ENCODE assay signal across 16 mouse cellular contexts in the genomic region with DNA sequence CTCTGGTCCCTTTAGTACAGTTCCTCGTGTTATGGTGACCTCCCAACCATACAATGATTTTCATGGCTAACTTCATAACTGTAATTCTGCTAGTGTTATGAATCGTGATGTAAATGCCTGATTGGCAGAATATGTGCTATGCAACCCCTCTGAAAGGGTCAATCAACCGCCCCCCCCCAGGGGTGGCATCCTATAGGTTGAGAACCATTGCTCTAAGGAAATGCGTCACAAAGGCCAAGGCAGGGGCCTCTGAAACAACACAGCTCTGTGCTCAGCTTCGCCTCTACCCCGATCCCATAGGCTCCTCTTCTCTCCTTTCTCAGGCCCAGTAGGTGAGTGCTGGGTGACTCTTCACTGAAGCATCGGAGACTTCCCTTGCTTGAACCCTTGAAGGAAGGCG. TPM values are rescaled to one million over a fixed set of nuclear protein-coding genes. Genes with fewer than 3 reads are reported as not detected.
A peak's percentile ranks its signal among the peaks of the same experiment; 100 is the strongest.
DNase-seq lines count a peak whose midpoint lies in the region; ATAC-seq and TF ChIP-seq lines count a peak whose summit lies in the region.
"Had no signal": no experiment of that assay in that cellular context is flagged by ENCODE, and none has a peak within 500 bp of the region (broad histone marks: within the 10 kb centered on the region; RNA-seq: fewer than 3 reads in every experiment).

No protein-coding gene starts in this region.

- H3K27ac ChIP-seq in left cerebral cortex, adult 2 months, result peak overlapping the region; percentile 15; the same call in 1 of the 2 replicates
- H3K27ac ChIP-seq in brown adipose tissue, adult 24 weeks (replicated peaks; ENCODE audit: low read depth, low read length), result peak overlapping the region; percentile 68
- peak overlapping the region; percentile 85 for H3K27ac ChIP-seq in intestine, embryonic 15.5 days
- H3K27ac ChIP-seq: forebrain, embryonic 12.5 days; hindbrain, postnatal 0 days; kidney, postnatal 0 days had no signal

- 0 out of 2 replicates have a peak overlapping the region, but pooled peaks have one; percentile 3 for H3K4me2 ChIP-seq in intestine, embryonic 15.5 days (replicated peaks)
- H3K4me2 ChIP-seq: forebrain, embryonic 12.5 days had no signal

- H3K4me3 ChIP-seq in left cerebral cortex, adult 2 months, result no peak overlapping the region
- peak overlapping the region; percentile 17; the same call in 1 of the 2 replicates for H3K4me3 ChIP-seq in brown adipose tissue, adult 24 weeks (ENCODE audit: insufficient read depth, low read depth, low read length)
- H3K4me3 ChIP-seq in intestine, embryonic 15.5 days (replicated peaks), result no peak overlapping the region
- H3K4me3 ChIP-seq: forebrain, embryonic 12.5 days; megakaryocyte, embryonic 14.5 days had no signal

- H3K9me3 ChIP-seq in intestine, embryonic 15.5 days, result no peaks in the 10 kb centered on the region
- H3K9me3 ChIP-seq: forebrain, embryonic 12.5 days had no signal

- H3K9ac ChIP-seq in intestine, embryonic 15.5 days, result no peak overlapping the region
- H3K9ac ChIP-seq: forebrain, embryonic 12.5 days had no signal

- ATAC-seq in intestine, embryonic 15.5 days, result no peak
- ATAC-seq in monocyte, adult 5-6 weeks (replicated peaks; ENCODE audit: insufficient number of reproducible peaks, low FRiP score, low TSS enrichment, poor library complexity, severe bottlenecking), result peak; percentile 18
- ATAC-seq: hindbrain, postnatal 0 days had no signal

- no peaks in the 10 kb centered on the region for H3K4me1 ChIP-seq in brown adipose tissue, adult 24 weeks (ENCODE audit: control insufficient read depth, insufficient read depth, insufficient read length, low read length)
- H3K4me1 ChIP-seq in intestine, embryonic 15.5 days (replicated peaks), result peaks cover 30% of the 10 kb centered on the region
- H3K4me1 ChIP-seq: forebrain, embryonic 12.5 days had no signal

- 82% methylated on average over 8 of the region's 8 CpGs for WGBS in intestine, embryonic 15.5 days

- TF ChIP-seq CTCF in left cerebral cortex, adult 2 months (IDR thresholded peaks at IDR 0.05), result no peak

- H3K27me3 ChIP-seq in intestine, embryonic 15.5 days (replicated peaks), result no peaks in the 10 kb centered on the region; the same call in 1 of the 2 replicates

- H3K36me3 ChIP-seq in intestine, embryonic 15.5 days, result no peaks in the 10 kb centered on the region
- H3K36me3 ChIP-seq: forebrain, embryonic 12.5 days had no signal

- intact Hi-C loops in left cerebral cortex, adult 2 months (cut with DNase I), result no loop called here

- no peak for DNase-seq in left cerebral cortex, adult 2 months (ENCODE audit: extremely low spot score in 1 of 2, low spot score in 2 of 2)
- no peak for DNase-seq in left cerebral cortex, adult 11 months (ENCODE audit: low spot score)
- no peak for DNase-seq in MN1 (ENCODE audit: low spot score)
- no peak for DNase-seq in ovary, postnatal 10 days (ENCODE audit: low spot score)
- DNase-seq: cerebellum, adult 8-10 months; embryo, embryonic 11 days; thymus, postnatal 14 days had no signal

RNA-seq across cellular contexts. Expression of a gene that starts 17.2 kb away (rescaled TPM):
- total RNA-seq in left cerebral cortex, adult 2 months (2021), result 10 to 100 TPM; 68.1 to 81.2 TPM
- 78.9 and 99.3 TPM in 2 replicates for polyA plus RNA-seq in brown adipose tissue, adult 24 weeks (2012; ENCODE audit: insufficient read depth, insufficient read length, missing spikeins)
- 235 and 246 TPM in 2 replicates for polyA plus RNA-seq in intestine, embryonic 15.5 days (2015; fragmentation: Nextera tagmentation; extraction: Ambion mirVana)
- 12.1 to 40.3 TPM (median 26.7 TPM) in 3 replicates for total RNA-seq in monocyte, adult 5-6 weeks (2017)

RNA-seq across cellular contexts. Expression of a gene that starts 17.6 kb away (rescaled TPM):
- total RNA-seq in left cerebral cortex, adult 2 months (2021), result 1,000 to 10,000 TPM; 1,050 to 1,086 TPM
- 3,967 and 4,844 TPM in 2 replicates for polyA plus RNA-seq in brown adipose tissue, adult 24 weeks (2012; ENCODE audit: insufficient read depth, insufficient read length, missing spikeins)
- 1,472 and 1,529 TPM in 2 replicates for polyA plus RNA-seq in intestine, embryonic 15.5 days (2015; fragmentation: Nextera tagmentation; extraction: Ambion mirVana)
- total RNA-seq in monocyte, adult 5-6 weeks (2017), result 315 to 382 TPM (median 356 TPM) in 3 replicates

RNA-seq across cellular contexts. Expression of a gene that starts 17.7 kb away (rescaled TPM):
- total RNA-seq in left cerebral cortex, adult 2 months (2021), result 1 to 10 TPM in 1 of 2 experiments, not detected in 1; 1.5 TPM
- not detected in 2 replicates for polyA plus RNA-seq in brown adipose tissue, adult 24 weeks (2012; ENCODE audit: insufficient read depth, insufficient read length, missing spikeins)
- polyA plus RNA-seq in intestine, embryonic 15.5 days (2015; fragmentation: Nextera tagmentation; extraction: Ambion mirVana), result 2.0 and 2.2 TPM in 2 replicates
- total RNA-seq in monocyte, adult 5-6 weeks (2017), result not detected in 3 replicates
- total RNA-seq: gastrocnemius, adult 18-20 months had no signal

RNA-seq across cellular contexts. Expression of a gene that starts 38.2 kb away (rescaled TPM):
- 10 to 100 TPM; 11.3 to 11.5 TPM for total RNA-seq in left cerebral cortex, adult 2 months (2021)
- polyA plus RNA-seq in brown adipose tissue, adult 24 weeks (2012; ENCODE audit: insufficient read depth, insufficient read length, missing spikeins), result 49.2 and 62.6 TPM in 2 replicates
- polyA plus RNA-seq in intestine, embryonic 15.5 days (2015; fragmentation: Nextera tagmentation; extraction: Ambion mirVana), result 1.3 and 2.5 TPM in 2 replicates
- not detected in 3 replicates for total RNA-seq in monocyte, adult 5-6 weeks (2017)

RNA-seq across cellular contexts. Expression of a gene that starts 50.6 kb away (rescaled TPM):
- 1 to 10 TPM; 3.7 to 5.5 TPM for total RNA-seq in left cerebral cortex, adult 2 months (2021)
- polyA plus RNA-seq in brown adipose tissue, adult 24 weeks (2012; ENCODE audit: insufficient read depth, insufficient read length, missing spikeins), result 2.3 and 4.2 TPM in 2 replicates
- polyA plus RNA-seq in intestine, embryonic 15.5 days (2015; fragmentation: Nextera tagmentation; extraction: Ambion mirVana), result 41.9 and 46.6 TPM in 2 replicates
- 235 to 408 TPM (median 258 TPM) in 3 replicates for total RNA-seq in monocyte, adult 5-6 weeks (2017)
- total RNA-seq: MEL had no signal

Comparison
In these comparisons a context has a peak if more than half of its experiments do, and no peak if none do; other contexts are left out.
1. H3K27ac ChIP-seq: peak in every context shown above with its lines; median percentile 85 in intestine, embryonic 15.5 days; 68 in brown adipose tissue, adult 24 weeks; 15 in left cerebral cortex, adult 2 months.